Mouse (Mus musculus) heart, adult 2 months (tissue): ENCODE data around the gene Slx1b.

Experiments used
- CTCF ChIP-seq: fragments of 200-600 bp; IDR thresholded peaks from 2 replicates; pipeline ENCODE4 v1.8.1; 2022; ENCODE audit warnings: antibody characterized with exemption, mild to moderate bottlenecking, moderate library complexity
- POLR2A ChIP-seq: fragments of 200-500 bp; IDR thresholded peaks from 2 replicates; pipeline ENCODE4 v1.6.1; 2011; ENCODE audit warnings: mild to moderate bottlenecking, low read depth, low read length, control low read depth; ENCODE audit not compliant: insufficient read depth

- TF ChIP-seq CTCF, result no peak
- TF ChIP-seq POLR2A, result no peak
These were observed 38.1 kb downstream of the Slx1b start for GRCm38 (mm10) chr7:126657522-126657921.
